Mouse (Mus musculus) spleen, adult 2 months (tissue): Measurements from ENCODE around the gene Pip5k1c. TPM values are rescaled to one million over a fixed set of nuclear protein-coding genes. Genes with fewer than 3 reads are reported as not detected.

Experiments
- DNase-seq, 2 experiments: peaks; one replicate each; pipeline versions ENCODE4 v3.0.0 to v3.0.0-alpha.2; 2012 to 2021; ENCODE audit warnings: low spot score in 2 of 2, low read depth in 1 of 2
- H3K27ac ChIP-seq: fragments of 200-500 bp; 2 replicates; pipeline ENCODE4 v1.5.1; 2012; ENCODE audit warnings: low read length, inconsistent platforms; ENCODE audit not compliant: insufficient read depth
- H3K27me3 ChIP-seq: fragments of 200-500 bp; 2 replicates; pipeline ENCODE4 v1.6.1; 2012; ENCODE audit warnings: mild to moderate bottlenecking, moderate library complexity, low read length, inconsistent platforms; ENCODE audit not compliant: control insufficient read depth, insufficient read depth
- H3K36me3 ChIP-seq: fragments of 200-500 bp; 2 replicates; pipeline ENCODE4 v1.6.1; 2012; ENCODE audit warnings: mild to moderate bottlenecking, low read length, inconsistent platforms; ENCODE audit not compliant: control insufficient read depth, insufficient read depth
- H3K4me1 ChIP-seq: fragments of 200-500 bp; 2 replicates; pipeline ENCODE4 v1.6.1; 2011; ENCODE audit warnings: inconsistent platforms; ENCODE audit not compliant: control insufficient read depth, insufficient read depth, insufficient read length
- H3K4me3 ChIP-seq: fragments of 200-500 bp; 2 replicates; pipeline ENCODE4 v1.5.1; 2011; ENCODE audit warnings: mild to moderate bottlenecking, inconsistent platforms; ENCODE audit not compliant: insufficient read depth, insufficient read length; ENCODE audit errors: extremely low read depth
- CTCF ChIP-seq: fragments of 200-500 bp; IDR thresholded peaks from 2 replicates; pipeline ENCODE4 v1.5.1; 2011; ENCODE audit warnings: mild to moderate bottlenecking, inconsistent platforms; ENCODE audit not compliant: insufficient read depth, insufficient read length, insufficient replicate concordance; ENCODE audit errors: extremely low read depth
- POLR2A ChIP-seq: fragments of 200-500 bp; IDR thresholded peaks from 2 replicates; pipeline ENCODE4 v1.6.1; 2011; ENCODE audit warnings: low read depth, low read length, inconsistent platforms
- WGBS: fragments of 180-500 bp; shearing (Covaris S2); methylation state at CpG from one replicate; pipeline ENCODE4 v1.1.7; 2018; 5-methylcytosine and 5-hydroxymethylcytosine counted together
- polyA plus RNA-seq: library from polyadenylated mRNA; depleted of rRNA; stranded (reverse); fragments of >200 nt; gene quantifications from 2 replicates; pipeline ENCODE4 v1.2.3, GENCODE M21; 2012

The Pip5k1c gene
- polyA plus RNA-seq, 1 experiment, result 93.2 TPM

DNA sequence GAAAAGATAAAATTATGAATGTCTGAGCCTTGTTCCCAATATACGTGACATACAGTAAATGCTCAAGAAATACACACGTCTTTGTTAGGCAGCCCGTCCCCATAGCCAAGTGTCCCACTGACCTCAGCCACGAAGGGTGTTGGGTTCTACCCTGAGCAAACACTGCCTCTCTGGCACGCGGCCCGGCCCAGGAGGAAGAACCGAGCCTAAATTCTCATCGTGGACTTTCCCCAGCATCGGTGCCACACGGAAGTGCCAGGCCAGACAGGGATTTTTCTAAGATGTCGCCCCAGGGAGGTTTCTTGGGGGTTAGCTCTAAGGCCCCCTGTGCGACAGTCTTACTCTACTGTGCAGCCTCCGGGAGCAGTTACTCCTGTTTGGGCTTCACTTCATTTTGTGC, 3.0 kb upstream of the Pip5k1c start:
- no peak for DNase-seq
- TF ChIP-seq POLR2A (no peak), CTCF (no peak)
- WGBS, result 77% methylated on average over 14 of the region's 14 CpGs
- H3K36me3 ChIP-seq, result no peaks in the 10 kb centered on the region
- H3K27me3 ChIP-seq, result no peaks in the 10 kb centered on the region
- no peak overlapping the region for H3K27ac ChIP-seq
- peaks cover 27% of the 10 kb centered on the region; the same call in 1 of the 2 replicates for H3K4me1 ChIP-seq
- no peak overlapping the region for H3K4me3 ChIP-seq

DNA sequence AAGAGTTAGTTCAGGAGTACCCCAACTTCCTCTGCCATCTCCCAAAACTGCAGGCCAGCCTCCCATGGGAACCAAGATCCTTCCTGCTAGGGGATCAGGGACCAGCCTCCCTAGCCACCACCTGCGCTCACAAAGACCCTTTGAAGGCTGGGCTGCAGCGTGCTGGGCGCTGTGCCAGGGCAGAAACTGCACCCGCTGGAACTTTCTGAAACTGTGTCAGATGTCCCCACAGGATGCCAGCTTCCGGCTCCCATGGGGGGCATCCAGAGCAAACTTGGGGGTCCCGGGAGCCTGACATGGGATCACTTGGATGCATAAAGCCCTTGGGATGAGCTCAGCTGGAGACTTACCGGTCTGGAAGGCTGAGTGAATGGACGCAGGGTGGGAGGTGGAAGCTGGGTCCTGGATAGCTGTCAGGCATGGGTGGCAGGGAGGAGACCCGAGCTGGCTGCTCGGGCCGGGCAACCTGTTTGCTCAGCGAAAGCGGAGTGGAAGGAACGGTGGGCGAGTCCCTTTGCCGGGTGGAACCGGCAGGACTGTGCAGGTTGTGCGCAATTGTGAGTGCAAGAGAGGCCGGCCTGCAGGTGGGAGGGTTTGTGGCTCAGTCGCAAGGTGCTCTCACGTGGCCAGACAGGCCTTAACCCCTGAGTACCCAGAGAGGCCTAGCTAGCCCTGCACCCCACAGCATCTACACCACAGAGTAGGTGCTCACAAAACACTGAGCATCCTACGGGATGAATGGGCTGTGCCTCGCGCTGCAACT, 1.9 kb upstream of the Pip5k1c start:
- H3K36me3 ChIP-seq, result no peaks in the 10 kb centered on the region
- no peak for DNase-seq
- TF ChIP-seq POLR2A (no peak), CTCF (no peak)
- H3K4me1 ChIP-seq, result peaks cover 34% of the 10 kb centered on the region; the same call in 1 of the 2 replicates
- no peak overlapping the region for H3K4me3 ChIP-seq
- no peaks in the 10 kb centered on the region for H3K27me3 ChIP-seq
- peak overlapping the region; percentile 22; the same call in 1 of the 2 replicates for H3K27ac ChIP-seq
- 30% methylated on average over 24 of the region's 24 CpGs for WGBS

DNA sequence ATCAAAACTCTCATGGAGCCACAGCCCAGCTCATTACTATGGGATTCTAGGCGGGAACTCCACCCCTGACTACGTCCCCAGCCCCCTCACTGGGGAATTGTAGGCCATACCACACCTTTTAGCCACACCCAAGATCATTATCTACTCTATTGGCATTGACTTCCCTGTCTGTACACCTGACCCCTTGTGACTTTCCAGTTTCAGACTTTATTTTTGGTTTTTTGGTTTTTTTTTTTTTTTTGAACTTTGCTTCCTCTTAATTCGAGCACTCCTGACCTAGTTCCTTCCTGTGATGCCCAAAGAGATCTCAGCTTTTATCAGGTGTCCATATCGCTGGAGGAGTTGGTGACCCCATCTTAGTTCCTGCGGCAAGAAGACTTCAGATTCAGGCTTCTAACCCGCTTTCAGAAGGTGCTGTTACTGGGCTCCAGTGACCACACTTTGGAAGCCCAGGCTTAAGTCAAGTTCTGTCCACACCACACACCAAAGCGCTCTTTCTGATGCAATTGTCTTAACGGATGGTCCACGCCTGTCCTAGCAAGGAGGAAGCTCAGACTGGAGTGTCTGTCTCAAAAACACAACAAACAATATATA, 1.2 kb upstream of the Pip5k1c start, which contains the start of gene Tjp3:
TSS of gene Tjp3 (minus strand) at position 71 of the 594 bp plus-strand sequence.
- 41% methylated on average over 9 of the region's 9 CpGs for WGBS
- Histone ChIP-seq H3K4me3 (no peak within 1 kb of the TSS), H3K4me1 (peaks cover 39% of the 10 kb centered on the region; the same call in 1 of the 2 replicates), H3K36me3 (no peaks in the 10 kb centered on the region), H3K27ac (peak within 1 kb of the TSS; percentile 48), H3K27me3 (no peaks in the 10 kb centered on the region)
- DNase-seq, result no peak
- TF ChIP-seq POLR2A (no peak), CTCF (no peak)

DNA sequence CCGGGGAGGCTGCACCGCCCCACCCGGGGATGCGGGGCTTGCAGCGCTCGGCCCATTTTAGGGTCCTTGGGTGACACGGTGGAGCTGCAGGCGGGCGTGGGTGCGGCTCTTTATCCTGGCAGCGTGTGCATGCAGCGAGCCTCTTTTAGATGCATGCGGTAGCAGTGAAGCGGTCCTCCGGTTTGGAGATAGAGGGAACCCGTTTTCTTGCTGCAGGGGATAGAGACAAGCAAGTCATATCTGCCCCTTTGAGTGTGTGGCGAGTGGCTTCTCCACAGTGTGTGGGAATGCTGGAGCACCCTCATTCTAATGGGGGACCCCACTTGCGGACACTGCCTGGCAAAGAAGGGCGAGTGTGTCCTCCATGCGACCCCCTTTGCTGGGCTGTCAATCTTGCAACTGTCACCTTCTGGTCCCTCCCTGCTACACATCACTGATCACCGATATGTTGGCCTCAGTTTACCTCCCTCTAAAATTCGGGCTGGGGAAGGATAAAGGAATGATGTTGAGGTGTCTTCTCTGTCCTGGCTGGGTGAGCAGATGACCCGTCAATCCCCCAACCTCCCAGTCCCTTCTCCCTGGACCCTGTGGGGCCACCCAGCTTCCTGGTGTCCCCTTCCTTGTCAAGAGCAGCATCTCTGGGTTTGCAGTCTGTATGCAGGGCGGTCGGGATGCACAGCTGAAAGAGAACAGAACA, 719 bp downstream of the Pip5k1c start:
- WGBS, result 2% methylated on average over 25 of the region's 25 CpGs
- DNase-seq, result no peak
- Histone ChIP-seq H3K27ac (peak overlapping the region; percentile 93), H3K4me3 (peak overlapping the region; percentile 83), H3K27me3 (no peaks in the 10 kb centered on the region), H3K4me1 (peaks cover 57% of the 10 kb centered on the region), H3K36me3 (no peaks in the 10 kb centered on the region)
- TF ChIP-seq POLR2A, result no peak
- TF ChIP-seq CTCF, result no peak

DNA sequence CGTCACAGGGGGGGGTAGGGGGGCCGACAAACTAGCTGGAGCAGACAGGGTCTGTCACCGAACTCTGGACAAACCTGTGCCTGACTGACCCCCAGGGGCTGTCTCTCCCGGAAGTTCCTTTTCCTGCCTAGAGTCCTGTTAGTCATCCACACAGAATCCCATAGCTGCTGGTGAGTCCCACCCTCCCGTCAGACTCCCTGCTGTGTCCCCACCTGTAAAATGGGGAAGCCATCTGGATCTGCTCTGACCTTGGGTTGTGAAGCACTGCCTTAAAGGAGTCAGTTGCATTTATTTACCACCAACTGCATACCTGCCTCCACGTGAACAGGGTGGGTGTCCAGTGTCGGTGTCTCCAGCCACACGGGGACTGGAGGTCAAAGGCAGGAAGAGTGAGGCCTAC, 1.7 kb downstream of the Pip5k1c start:
- Histone ChIP-seq H3K27ac (no peak overlapping the region), H3K27me3 (no peaks in the 10 kb centered on the region), H3K36me3 (no peaks in the 10 kb centered on the region), H3K4me1 (peaks cover 66% of the 10 kb centered on the region), H3K4me3 (no peak overlapping the region)
- 32% methylated on average over 8 of the region's 8 CpGs for WGBS
- TF ChIP-seq POLR2A (no peak), CTCF (no peak)
- no peak for DNase-seq

DNA sequence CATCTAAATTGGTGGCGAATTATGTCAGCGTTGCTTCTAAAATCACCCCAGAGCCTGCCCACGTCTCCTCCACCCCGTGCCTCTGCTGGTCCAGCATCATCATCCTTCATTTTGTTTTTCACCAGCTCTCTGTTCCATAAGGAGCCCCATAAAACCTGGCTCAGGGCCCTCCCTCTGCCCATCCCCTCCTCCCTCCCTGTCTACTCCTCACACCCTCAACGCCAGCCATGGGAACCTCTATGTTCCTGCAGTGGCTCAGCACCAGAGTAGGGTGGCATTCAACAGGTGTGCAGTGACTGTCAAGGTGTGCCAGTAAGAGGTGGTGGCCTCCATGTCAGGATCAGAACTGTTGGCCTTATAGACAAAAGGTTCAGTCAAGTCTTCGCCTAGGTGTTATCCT, 2.4 kb downstream of the Pip5k1c start:
- no peaks in the 10 kb centered on the region for H3K36me3 ChIP-seq
- no peak for TF ChIP-seq POLR2A
- no peak for TF ChIP-seq CTCF
- H3K27ac ChIP-seq, result no peak overlapping the region
- 90% methylated on average over 6 of the region's 6 CpGs for WGBS
- no peak for DNase-seq
- H3K4me1 ChIP-seq, result peaks cover 73% of the 10 kb centered on the region
- no peaks in the 10 kb centered on the region for H3K27me3 ChIP-seq
- no peak overlapping the region for H3K4me3 ChIP-seq

DNA sequence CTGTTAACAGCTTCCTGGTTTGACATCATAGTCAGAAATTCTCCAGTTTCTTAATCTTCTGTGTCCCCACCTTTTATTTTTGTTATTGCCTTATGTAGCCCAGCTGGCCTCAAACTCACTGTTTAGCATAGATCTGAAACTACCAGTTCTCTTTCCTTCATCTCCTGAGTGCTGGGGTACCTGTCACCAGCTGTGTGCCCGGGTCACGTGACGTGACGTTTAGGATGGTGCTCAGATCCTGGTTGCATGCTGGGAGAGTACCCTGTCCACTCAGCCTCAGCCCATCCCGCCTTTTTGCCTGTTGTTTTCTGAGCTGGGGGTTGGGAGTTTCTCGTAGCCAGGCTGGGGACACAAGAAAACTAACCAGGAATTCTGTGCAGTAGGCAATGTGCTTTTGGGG, 4.5 kb downstream of the Pip5k1c start:
- no peak overlapping the region for H3K4me3 ChIP-seq
- peak overlapping the region; percentile 93 for H3K27ac ChIP-seq
- DNase-seq, result peak in 1 of 2 experiments; percentile 53
- no peaks in the 10 kb centered on the region for H3K27me3 ChIP-seq
- TF ChIP-seq CTCF, result no peak
- whole genome bisulfite sequencing, result 17% methylated on average over 6 of the region's 6 CpGs
- no peaks in the 10 kb centered on the region for H3K36me3 ChIP-seq
- peaks cover 82% of the 10 kb centered on the region for H3K4me1 ChIP-seq
